Mouse (Mus musculus) cerebellum, adult 2 months (tissue): ENCODE measurements at regions not wholly inside any gene's neighbourhood (a gene's known extent, or its start where the extent isn't known, plus 50 kb on each side); places are given as distances from the start of the nearest gene placed in this dataset.

Experiments
- DNase-seq, 2 experiments: peaks; one replicate each; pipeline ENCODE4 v3.0.0; 2021
- H3K27ac ChIP-seq: fragments of 200-500 bp; 2 replicates; pipeline ENCODE4 v1.5.1; 2012; ENCODE audit warnings: low read length, control low read depth, inconsistent platforms; ENCODE audit not compliant: insufficient read depth
- H3K27me3 ChIP-seq: fragments of 200-500 bp; 2 replicates; pipeline ENCODE4 v1.6.1; 2012; ENCODE audit warnings: inconsistent platforms, mild to moderate bottlenecking, low read length, moderate library complexity; ENCODE audit not compliant: control insufficient read depth, insufficient read depth
- H3K4me1 ChIP-seq: fragments of 200-500 bp; 2 replicates; pipeline ENCODE4 v1.6.1; 2011; ENCODE audit warnings: low read length; ENCODE audit not compliant: control insufficient read depth, insufficient read depth
- H3K4me3 ChIP-seq: fragments of 200-500 bp; replicated peaks from 2 replicates; pipeline ENCODE3; 2011; ENCODE audit warnings: mild to moderate bottlenecking, low read depth, low read length, control low read depth; ENCODE audit not compliant: insufficient read depth
- CTCF ChIP-seq: fragments of 200-500 bp; IDR thresholded peaks from 2 replicates; pipeline ENCODE4 v1.5.1; 2011; ENCODE audit warnings: low read depth, mild to moderate bottlenecking, control low read depth, low read length, moderate library complexity, borderline replicate concordance; ENCODE audit not compliant: insufficient read depth
- POLR2A ChIP-seq: fragments of 200-500 bp; IDR thresholded peaks from 2 replicates; pipeline ENCODE4 v1.6.1; 2011; ENCODE audit warnings: low read length, control low read depth, borderline replicate concordance; ENCODE audit not compliant: insufficient read depth
- WGBS: fragments of 180-500 bp; shearing (Covaris S2); methylation state at CpG from one replicate; pipeline ENCODE4 v1.1.7; 2018; 5-methylcytosine and 5-hydroxymethylcytosine counted together

GRCm38 (mm10) chr2:27835758-27836460 lies 50.3 kb upstream of the Col5a1 start:
- 56% methylated on average over 10 of the region's 10 CpGs for WGBS
- Histone ChIP-seq H3K27ac (no peak overlapping the region), H3K4me3 (no peak overlapping the region), H3K27me3 (no peaks in the 10 kb centered on the region), H3K4me1 (peaks cover 5% of the 10 kb centered on the region)
- DNase-seq: no peak
- TF ChIP-seq POLR2A (no peak), CTCF (no peak)
